In the genomic region with DNA sequence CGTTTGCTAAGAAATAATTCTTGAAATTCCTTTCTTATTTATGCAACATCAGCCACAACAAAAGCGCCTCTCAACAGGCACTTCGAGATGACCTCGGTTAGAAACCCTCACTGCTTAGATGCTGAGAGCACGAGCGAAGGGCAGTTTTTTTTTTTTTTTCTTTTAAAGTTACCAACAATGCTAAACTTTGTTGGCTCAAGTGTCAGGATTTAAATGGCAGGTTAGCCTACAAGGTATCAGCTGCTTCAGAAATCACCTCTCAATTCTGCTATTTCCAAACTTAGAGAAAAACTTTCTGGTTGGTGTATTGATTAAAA, we compare ENCODE assay signal across 8 mouse cellular contexts.
DNase-seq lines count a peak whose midpoint lies in the region; ATAC-seq and TF ChIP-seq lines count a peak whose summit lies in the region.

No protein-coding gene starts in this region.

- intact Hi-C loops in heart, postnatal 14 days (cut with DNase I), result loop anchor here (5.0 to 10.0 kb wide), 4 partner anchors 37 to 346 kb away; no protein-coding TSS in a partner anchor

- peaks cover 32% of the 10 kb centered on the region for H3K4me1 ChIP-seq in heart, embryonic 16.5 days (ENCODE audit: control insufficient read depth, insufficient read depth, low read length)
- H3K4me1 ChIP-seq in ES-E14 (ENCODE audit: control insufficient read depth in 2 of 2, insufficient read depth in 2 of 2, low read length in 2 of 2, poor library complexity in 1 of 2), result peaks cover 9 to 19% of the 10 kb centered on the region in 2 experiments; a peak in 3 of 4 replicates
- H3K4me1 ChIP-seq in hindbrain, embryonic 11.5 days (replicated peaks; ENCODE audit: control insufficient read depth, insufficient read depth, low read length), result peaks cover 7% of the 10 kb centered on the region; the same call in 1 of the 2 replicates
- H3K4me1 ChIP-seq in midbrain, embryonic 11.5 days (ENCODE audit: control insufficient read depth, insufficient read depth, low read length), result peaks cover 37% of the 10 kb centered on the region

- peak overlapping the region; percentile 92 for H3K9ac ChIP-seq in heart, embryonic 16.5 days (ENCODE audit: low read length)
- peak overlapping the region; percentile 87 for H3K9ac ChIP-seq in ES-E14 (ENCODE audit: insufficient read depth, low read depth, low read length, poor library complexity, severe bottlenecking)
- peak overlapping the region; percentile 81 for H3K9ac ChIP-seq in hindbrain, embryonic 11.5 days (ENCODE audit: low read depth, low read length)
- peak overlapping the region; percentile 88 for H3K9ac ChIP-seq in midbrain, embryonic 11.5 days (ENCODE audit: low read length)

- H3K27ac ChIP-seq in heart, embryonic 16.5 days (ENCODE audit: low read length), result peak overlapping the region; percentile 95
- peak overlapping the region; percentile 65; the same call in 1 of the 2 replicates for H3K27ac ChIP-seq in ES-E14 (ENCODE audit: insufficient read depth, low read depth, low read length, poor library complexity, severe bottlenecking)
- peak overlapping the region; percentile 89 for H3K27ac ChIP-seq in hindbrain, embryonic 11.5 days (ENCODE audit: low read depth, low read length)
- H3K27ac ChIP-seq in midbrain, embryonic 11.5 days (ENCODE audit: low read depth, low read length), result peak overlapping the region; percentile 90

- peak overlapping the region; percentile 78 for H3K4me3 ChIP-seq in heart, embryonic 16.5 days (ENCODE audit: low read length)
- peak overlapping the region; percentile 74 to 86 for H3K4me3 ChIP-seq in ES-E14 (ENCODE audit: insufficient read depth in 1 of 2, low read depth in 1 of 2, low read length in 2 of 2, poor library complexity in 1 of 2, severe bottlenecking in 1 of 2)
- H3K4me3 ChIP-seq in hindbrain, embryonic 11.5 days (ENCODE audit: low read depth, low read length), result peak overlapping the region; percentile 70
- peak overlapping the region; percentile 67 for H3K4me3 ChIP-seq in midbrain, embryonic 11.5 days (ENCODE audit: low read depth, low read length)

- no peaks in the 10 kb centered on the region for H3K9me3 ChIP-seq in heart, embryonic 16.5 days (replicated peaks; ENCODE audit: control insufficient read depth, low read length)
- H3K9me3 ChIP-seq in ES-E14 (ENCODE audit: control insufficient read depth, insufficient read depth, low read depth, low read length), result no peaks in the 10 kb centered on the region
- no peaks in the 10 kb centered on the region for H3K9me3 ChIP-seq in hindbrain, embryonic 11.5 days (ENCODE audit: control insufficient read depth, low read length)
- H3K9me3 ChIP-seq in midbrain, embryonic 11.5 days (ENCODE audit: control insufficient read depth, low read length), result no peaks in the 10 kb centered on the region

- 2% methylated on average over 6 of the region's 6 CpGs for WGBS in heart, embryonic 16.5 days
- WGBS in hindbrain, embryonic 11.5 days, result 0% methylated on average over 6 of the region's 6 CpGs
- WGBS in midbrain, embryonic 11.5 days, result 1% methylated on average over 6 of the region's 6 CpGs

- peak overlapping the region; percentile 55 for H3K4me2 ChIP-seq in heart, embryonic 16.5 days (ENCODE audit: low read depth, low read length)
- H3K4me2 ChIP-seq in hindbrain, embryonic 11.5 days (replicated peaks; ENCODE audit: low read depth, low read length), result peak overlapping the region; percentile 88
- H3K4me2 ChIP-seq in midbrain, embryonic 11.5 days, result peak overlapping the region; percentile 62

- ATAC-seq in heart, embryonic 16.5 days (replicated peaks; ENCODE audit: extremely low read depth, insufficient read depth, low FRiP score), result no peak
- no peak for ATAC-seq in hindbrain, embryonic 11.5 days (ENCODE audit: low FRiP score)
- ATAC-seq in midbrain, embryonic 11.5 days (ENCODE audit: low FRiP score), result no peak

- in situ Hi-C loops in ES-E14 (cut with MboI; ENCODE audit: low sequenced_read_pairs in 2 of 2, unreplicated experiment in 2 of 2), result no loop called here

- no peaks in the 10 kb centered on the region for H3K36me3 ChIP-seq in heart, embryonic 16.5 days (ENCODE audit: control insufficient read depth, insufficient read depth)
- H3K36me3 ChIP-seq in ES-E14 (ENCODE audit: control insufficient read depth, insufficient read depth, low read length, poor library complexity, severe bottlenecking), result no peaks in the 10 kb centered on the region
- H3K36me3 ChIP-seq in hindbrain, embryonic 11.5 days (ENCODE audit: control insufficient read depth, insufficient read depth, low read length), result no peaks in the 10 kb centered on the region
- no peaks in the 10 kb centered on the region for H3K36me3 ChIP-seq in midbrain, embryonic 11.5 days (ENCODE audit: control insufficient read depth, insufficient read depth, low read length)

- H3K27me3 ChIP-seq in heart, embryonic 16.5 days (ENCODE audit: control insufficient read depth, insufficient read depth, low read length), result no peaks in the 10 kb centered on the region
- no peaks in the 10 kb centered on the region for H3K27me3 ChIP-seq in hindbrain, embryonic 11.5 days (ENCODE audit: control insufficient read depth, insufficient read depth, low read length)
- H3K27me3 ChIP-seq in midbrain, embryonic 11.5 days (ENCODE audit: control insufficient read depth, insufficient read depth, low read length), result no peaks in the 10 kb centered on the region

- DNase-seq in heart, postnatal 14 days, result no peak
- DNase-seq in ES-E14 (ENCODE audit: low read depth, low spot score) (no peak), MN1 (ENCODE audit: low spot score) (no peak)
- no peak for DNase-seq in hindbrain, embryonic 11.5 days (ENCODE audit: low spot score)
- no peak for DNase-seq in midbrain, embryonic 11.5 days (ENCODE audit: low spot score, missing footprints)
- no peak for DNase-seq in gastrocnemius, postnatal 10 days
- DNase-seq in layer of hippocampus, postnatal 10 days (ENCODE audit: low spot score in 2 of 2), result no peak

TF ChIP-seq in ES-E14, 5 proteins besides CTCF, POLR2A, EP300 and RAD21:
- TF ChIP-seq ZC3H11A (IDR thresholded peaks at IDR 0.05; ENCODE audit: borderline replicate concordance, low read depth, low read length) (no peak), CHD2 (IDR thresholded peaks at IDR 0.05; ENCODE audit: low read depth, low read length) (no peak), MAFK (IDR thresholded peaks at IDR 0.05; ENCODE audit: insufficient read depth, low read depth, low read length) (no peak), ZNF384 (IDR thresholded peaks at IDR 0.05; ENCODE audit: low read depth, low read length) (peak; percentile 95), HCFC1 (IDR thresholded peaks at IDR 0.05; ENCODE audit: borderline replicate concordance, insufficient read depth, low read length) (no peak)
